In the genomic region with DNA sequence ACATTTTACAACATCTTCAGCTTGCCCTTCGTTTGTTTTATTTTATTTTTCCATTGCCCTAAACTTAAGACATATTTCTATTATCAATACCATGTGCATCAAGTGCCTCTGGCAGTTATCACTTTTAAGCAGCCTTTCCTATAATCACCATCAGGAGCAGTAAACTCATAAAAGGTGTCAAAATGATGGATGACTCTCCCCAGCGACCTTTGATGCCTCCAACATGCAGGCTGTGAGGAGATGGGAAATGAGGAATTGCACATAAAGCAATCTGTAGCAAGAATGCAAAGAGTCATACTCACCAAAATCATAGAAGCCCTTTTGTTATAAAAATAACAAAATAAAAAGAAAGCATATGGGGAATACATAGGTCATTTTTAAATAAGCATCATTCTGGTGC, we compare ENCODE assay signal across 28 mouse cellular contexts.
DNase-seq lines count a peak whose midpoint lies in the region; ATAC-seq and TF ChIP-seq lines count a peak whose summit lies in the region.
"Had no signal": no experiment of that assay in that cellular context is flagged by ENCODE, and none has a peak within 500 bp of the region (broad histone marks: within the 10 kb centered on the region; RNA-seq: fewer than 3 reads in every experiment).

No protein-coding gene starts in this region.

- no peak overlapping the region for H3K4me3 ChIP-seq in hindbrain, embryonic 10.5 days
- no peak overlapping the region for H3K4me3 ChIP-seq in hindbrain, embryonic 16.5 days (ENCODE audit: low read length)
- no peak overlapping the region for H3K4me3 ChIP-seq in neural tube, embryonic 13.5 days
- H3K4me3 ChIP-seq in neural tube, embryonic 15.5 days (replicated peaks), result no peak overlapping the region
- no peak overlapping the region for H3K4me3 ChIP-seq in hindbrain, postnatal 0 days (ENCODE audit: low read length)
- no peak overlapping the region for H3K4me3 ChIP-seq in heart, embryonic 11.5 days (ENCODE audit: low read depth, low read length)
- H3K4me3 ChIP-seq: embryonic facial prominence, embryonic 12.5 days; forebrain, embryonic 15.5 days; heart, embryonic 15.5 days; liver, embryonic 12.5 days; midbrain, embryonic 12.5 days; neural tube, embryonic 12.5 days had no signal

- H3K4me2 ChIP-seq in hindbrain, embryonic 16.5 days (ENCODE audit: low read length), result no peak overlapping the region
- no peak overlapping the region for H3K4me2 ChIP-seq in neural tube, embryonic 13.5 days
- no peak overlapping the region for H3K4me2 ChIP-seq in neural tube, embryonic 15.5 days
- H3K4me2 ChIP-seq in hindbrain, postnatal 0 days (ENCODE audit: low read depth, low read length), result no peak overlapping the region
- no peak overlapping the region for H3K4me2 ChIP-seq in heart, embryonic 11.5 days
- H3K4me2 ChIP-seq: embryonic facial prominence, embryonic 12.5 days; forebrain, embryonic 15.5 days; heart, embryonic 15.5 days; liver, embryonic 12.5 days; midbrain, embryonic 12.5 days; neural tube, embryonic 12.5 days had no signal

- H3K9ac ChIP-seq in hindbrain, embryonic 16.5 days (ENCODE audit: low read depth, low read length), result no peak overlapping the region
- H3K9ac ChIP-seq in neural tube, embryonic 13.5 days, result no peak overlapping the region
- H3K9ac ChIP-seq in neural tube, embryonic 15.5 days (replicated peaks), result no peak overlapping the region
- no peak overlapping the region for H3K9ac ChIP-seq in hindbrain, postnatal 0 days (replicated peaks; ENCODE audit: low read length)
- H3K9ac ChIP-seq in heart, embryonic 11.5 days (ENCODE audit: low read depth, low read length), result no peak overlapping the region
- H3K9ac ChIP-seq: embryonic facial prominence, embryonic 12.5 days; forebrain, embryonic 15.5 days; heart, embryonic 15.5 days; liver, embryonic 12.5 days; liver, postnatal 0 days; midbrain, embryonic 12.5 days; neural tube, embryonic 12.5 days had no signal

- WGBS in hindbrain, embryonic 10.5 days, result 58% methylated on average over 2 of the region's 2 CpGs
- WGBS in hindbrain, embryonic 16.5 days, result 64% methylated on average over 2 of the region's 2 CpGs
- 36% methylated on average over 2 of the region's 2 CpGs for WGBS in neural tube, embryonic 13.5 days
- 47% methylated on average over 2 of the region's 2 CpGs for WGBS in neural tube, embryonic 15.5 days
- 58% methylated on average over 2 of the region's 2 CpGs for WGBS in hindbrain, postnatal 0 days
- whole genome bisulfite sequencing in heart, embryonic 11.5 days (ENCODE audit: insufficient replicate concordance), result 56% methylated on average over 2 of the region's 2 CpGs

- TF ChIP-seq CTCF in hindbrain, postnatal 0 days (IDR thresholded peaks at IDR 0.05; ENCODE audit: low read depth), result no peak

- H3K27ac ChIP-seq in hindbrain, embryonic 10.5 days, result no peak overlapping the region; the same call in 1 of the 2 replicates
- no peak overlapping the region for H3K27ac ChIP-seq in hindbrain, embryonic 16.5 days (ENCODE audit: low read depth, low read length)
- 0 out of 2 replicates have a peak overlapping the region, but pooled peaks have one; percentile 23 for H3K27ac ChIP-seq in neural tube, embryonic 13.5 days (replicated peaks)
- H3K27ac ChIP-seq in neural tube, embryonic 15.5 days (replicated peaks), result no peak overlapping the region
- no peak overlapping the region for H3K27ac ChIP-seq in hindbrain, postnatal 0 days
- no peak overlapping the region for H3K27ac ChIP-seq in heart, embryonic 11.5 days (ENCODE audit: low read depth, low read length)
- H3K27ac ChIP-seq: embryonic facial prominence, embryonic 12.5 days; forebrain, embryonic 15.5 days; heart, embryonic 15.5 days; kidney, postnatal 0 days; liver, embryonic 12.5 days; midbrain, embryonic 12.5 days; neural tube, embryonic 12.5 days had no signal

- H3K4me1 ChIP-seq in hindbrain, embryonic 10.5 days (replicated peaks), result no peaks in the 10 kb centered on the region
- H3K4me1 ChIP-seq in hindbrain, embryonic 16.5 days (ENCODE audit: control insufficient read depth, insufficient read depth, low read depth, low read length), result no peaks in the 10 kb centered on the region
- H3K4me1 ChIP-seq in neural tube, embryonic 13.5 days (replicated peaks), result 0 out of 2 replicates have a peak, but pooled peaks cover 4% of the 10 kb centered on the region
- no peaks in the 10 kb centered on the region for H3K4me1 ChIP-seq in neural tube, embryonic 15.5 days
- no peaks in the 10 kb centered on the region for H3K4me1 ChIP-seq in hindbrain, postnatal 0 days (ENCODE audit: insufficient read depth, low read length)
- H3K4me1 ChIP-seq in heart, embryonic 11.5 days (ENCODE audit: control insufficient read depth, insufficient read depth, low read length), result no peaks in the 10 kb centered on the region
- H3K4me1 ChIP-seq: embryonic facial prominence, embryonic 12.5 days; forebrain, embryonic 15.5 days; heart, embryonic 15.5 days; liver, embryonic 12.5 days; midbrain, embryonic 12.5 days; neural tube, embryonic 12.5 days had no signal

- H3K27me3 ChIP-seq in hindbrain, embryonic 10.5 days (ENCODE audit: insufficient read depth, poor library complexity, severe bottlenecking), result no peaks in the 10 kb centered on the region
- H3K27me3 ChIP-seq in hindbrain, embryonic 16.5 days (replicated peaks; ENCODE audit: control insufficient read depth, insufficient read depth, low read length), result no peaks in the 10 kb centered on the region
- H3K27me3 ChIP-seq in neural tube, embryonic 13.5 days, result no peaks in the 10 kb centered on the region
- H3K27me3 ChIP-seq in neural tube, embryonic 15.5 days (replicated peaks), result no peaks in the 10 kb centered on the region
- no peaks in the 10 kb centered on the region for H3K27me3 ChIP-seq in hindbrain, postnatal 0 days (ENCODE audit: insufficient read depth, low read length)
- H3K27me3 ChIP-seq in heart, embryonic 11.5 days (ENCODE audit: control insufficient read depth, insufficient read depth, low read length), result no peaks in the 10 kb centered on the region
- H3K27me3 ChIP-seq: embryonic facial prominence, embryonic 12.5 days; forebrain, embryonic 15.5 days; heart, embryonic 15.5 days; liver, embryonic 12.5 days; midbrain, embryonic 12.5 days; neural tube, embryonic 12.5 days; Patski had no signal

- peak; percentile 4 for DNase-seq in hindbrain, embryonic 10.5 days (ENCODE audit: low spot score)
- DNase-seq in hindbrain, postnatal 0 days (ENCODE audit: low spot score), result peak; percentile 24
- no peak for DNase-seq in layer of hippocampus, adult 18-20 months (ENCODE audit: low spot score in 2 of 2)
- DNase-seq: adrenal gland, postnatal 14 days; cerebellum, adult 11-12 months; cerebellum, adult 9-11 months; gastrocnemius, postnatal 10 days; kidney, adult 8-10 months; kidney, postnatal 4 days; layer of hippocampus, postnatal 36 days; left cerebral cortex, postnatal 4 days; liver, postnatal 0 days; lung, postnatal 36 days; spleen, adult 18-20 months; thymus, postnatal 14 days had no signal

- H3K36me3 ChIP-seq in hindbrain, embryonic 10.5 days, result no peaks in the 10 kb centered on the region
- H3K36me3 ChIP-seq in hindbrain, embryonic 16.5 days (ENCODE audit: control insufficient read depth, insufficient read depth, low read length), result no peaks in the 10 kb centered on the region
- H3K36me3 ChIP-seq in neural tube, embryonic 13.5 days, result no peaks in the 10 kb centered on the region
- no peaks in the 10 kb centered on the region for H3K36me3 ChIP-seq in neural tube, embryonic 15.5 days
- no peaks in the 10 kb centered on the region for H3K36me3 ChIP-seq in hindbrain, postnatal 0 days (ENCODE audit: insufficient read depth, low read length)
- H3K36me3 ChIP-seq in heart, embryonic 11.5 days (ENCODE audit: control insufficient read depth, insufficient read depth, low read length), result no peaks in the 10 kb centered on the region
- H3K36me3 ChIP-seq: embryonic facial prominence, embryonic 12.5 days; forebrain, embryonic 15.5 days; heart, embryonic 15.5 days; liver, embryonic 12.5 days; midbrain, embryonic 12.5 days; neural tube, embryonic 12.5 days had no signal

- H3K9me3 ChIP-seq in hindbrain, embryonic 10.5 days, result no peaks in the 10 kb centered on the region
- no peaks in the 10 kb centered on the region for H3K9me3 ChIP-seq in hindbrain, embryonic 16.5 days (ENCODE audit: control insufficient read depth, low read length)
- H3K9me3 ChIP-seq in neural tube, embryonic 13.5 days, result no peaks in the 10 kb centered on the region
- no peaks in the 10 kb centered on the region for H3K9me3 ChIP-seq in neural tube, embryonic 15.5 days (replicated peaks)
- no peaks in the 10 kb centered on the region for H3K9me3 ChIP-seq in hindbrain, postnatal 0 days (ENCODE audit: low read length)
- no peaks in the 10 kb centered on the region for H3K9me3 ChIP-seq in heart, embryonic 11.5 days (replicated peaks; ENCODE audit: control insufficient read depth, low read length)
- H3K9me3 ChIP-seq: embryonic facial prominence, embryonic 12.5 days; forebrain, embryonic 15.5 days; heart, embryonic 15.5 days; liver, embryonic 12.5 days; midbrain, embryonic 12.5 days; neural tube, embryonic 12.5 days had no signal

- ATAC-seq in hindbrain, embryonic 16.5 days, result no peak
- ATAC-seq in neural tube, embryonic 13.5 days (ENCODE audit: low read depth), result no peak
- ATAC-seq in neural tube, embryonic 15.5 days (ENCODE audit: low FRiP score), result no peak
- no peak for ATAC-seq in hindbrain, postnatal 0 days
- ATAC-seq in heart, embryonic 11.5 days (replicated peaks; ENCODE audit: insufficient number of reproducible peaks, low FRiP score, low TSS enrichment), result no peak
- no peak for ATAC-seq in monocyte, adult 5-6 weeks (replicated peaks; ENCODE audit: insufficient number of reproducible peaks, low FRiP score, low TSS enrichment, poor library complexity, severe bottlenecking)
- ATAC-seq: forebrain, embryonic 15.5 days; liver, embryonic 12.5 days; liver, postnatal 0 days; Patski had no signal

Comparison
In these comparisons a context has a peak if more than half of its experiments do, and no peak if none do; other contexts are left out.
1. DNase-seq: peak in hindbrain, embryonic 10.5 days (single experiment) and hindbrain, postnatal 0 days (single experiment); none in layer of hippocampus, adult 18-20 months (0 of 2).